10 mouse cellular contexts compared by ENCODE assay signal in the genomic region with DNA sequence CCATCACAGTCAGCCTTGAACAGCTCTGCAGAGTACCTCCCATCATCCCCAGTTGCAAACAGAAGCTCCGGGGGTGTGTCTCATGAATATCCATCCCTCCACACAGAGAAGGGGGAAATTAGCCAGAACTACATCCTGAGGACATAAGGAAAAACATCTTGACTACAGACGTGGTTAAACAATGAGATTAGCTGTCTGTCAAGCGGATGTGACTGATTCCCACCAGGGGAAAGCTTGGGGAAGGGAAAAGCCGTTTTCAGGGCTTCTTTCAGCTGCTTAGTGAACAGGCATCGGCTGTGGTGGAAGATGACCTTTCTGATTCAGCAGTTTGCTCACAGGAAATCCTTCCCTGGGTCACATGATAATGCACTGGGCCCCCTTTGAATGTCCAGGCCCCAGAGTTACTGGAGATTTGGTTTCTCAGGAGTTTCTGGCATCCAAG. TPM values are rescaled to one million over a fixed set of nuclear protein-coding genes. Genes with fewer than 3 reads are reported as not detected.
DNase-seq lines count a peak whose midpoint lies in the region; ATAC-seq lines count a peak whose summit lies in the region.
"Had no signal": no experiment of that assay in that cellular context is flagged by ENCODE, and none has a peak within 500 bp of the region (broad histone marks: within the 10 kb centered on the region; RNA-seq: fewer than 3 reads in every experiment).

No protein-coding gene starts in this region.

- H3K4me3 ChIP-seq in forebrain, embryonic 16.5 days (replicated peaks; ENCODE audit: low read length) = no peak overlapping the region
- no peak overlapping the region for H3K4me3 ChIP-seq in liver, embryonic 12.5 days

- no peaks in the 10 kb centered on the region for H3K9me3 ChIP-seq in forebrain, embryonic 16.5 days (ENCODE audit: control insufficient read depth, low read length)
- no peaks in the 10 kb centered on the region for H3K9me3 ChIP-seq in liver, embryonic 12.5 days (replicated peaks)

- H3K4me2 ChIP-seq in forebrain, embryonic 16.5 days (ENCODE audit: low read length) = no peak overlapping the region
- H3K4me2 ChIP-seq in liver, embryonic 12.5 days = no peak overlapping the region

- H3K36me3 ChIP-seq in forebrain, embryonic 16.5 days (ENCODE audit: control insufficient read depth, insufficient read depth) = no peaks in the 10 kb centered on the region
- no peaks in the 10 kb centered on the region for H3K36me3 ChIP-seq in liver, embryonic 12.5 days

- ATAC-seq in frontal cortex, adult (ENCODE audit: low TSS enrichment) = peak; percentile 48
- peak; percentile 41 for ATAC-seq in forebrain, embryonic 16.5 days
- ATAC-seq in liver, embryonic 12.5 days = no peak
- ATAC-seq in monocyte, adult 5-6 weeks (replicated peaks; ENCODE audit: insufficient number of reproducible peaks, low FRiP score, low TSS enrichment, poor library complexity, severe bottlenecking) = no peak

- no peak overlapping the region for H3K9ac ChIP-seq in forebrain, embryonic 16.5 days (replicated peaks; ENCODE audit: low read depth, low read length)
- H3K9ac ChIP-seq in liver, embryonic 12.5 days = no peak overlapping the region

- WGBS in forebrain, embryonic 16.5 days = 18% methylated on average over 5 of the region's 5 CpGs
- 17% methylated on average over 5 of the region's 5 CpGs for WGBS in liver, embryonic 12.5 days (ENCODE audit: insufficient replicate concordance)

- H3K27ac ChIP-seq in forebrain, embryonic 16.5 days (ENCODE audit: low read length) = no peak overlapping the region
- peak overlapping the region; percentile 31 for H3K27ac ChIP-seq in liver, embryonic 12.5 days

- peaks cover 29% of the 10 kb centered on the region for H3K4me1 ChIP-seq in forebrain, embryonic 16.5 days (replicated peaks; ENCODE audit: control insufficient read depth, insufficient read depth, low read length)
- H3K4me1 ChIP-seq in liver, embryonic 12.5 days = peaks cover 49% of the 10 kb centered on the region

- H3K27me3 ChIP-seq in forebrain, embryonic 16.5 days (replicated peaks; ENCODE audit: control insufficient read depth, insufficient read depth, low read length) = no peaks in the 10 kb centered on the region
- no peaks in the 10 kb centered on the region for H3K27me3 ChIP-seq in liver, embryonic 12.5 days (replicated peaks)

- no peak for DNase-seq in frontal cortex, postnatal 14 days (ENCODE audit: low spot score in 2 of 2)
- DNase-seq in 416B (ENCODE audit: low read depth) = peak; percentile 63
- no peak for DNase-seq in cerebellum, adult 8-10 months
- no peak for DNase-seq in gastrocnemius, adult 18-20 months (ENCODE audit: low spot score)
- DNase-seq: adrenal gland, adult 8-10 months; B cell, adult 2 months had no signal

RNA-seq across cellular contexts. Expression of gene Bcr, which starts 46.6 kb away (rescaled TPM):
- polyA plus RNA-seq in forebrain, embryonic 16.5 days (2015; fragmentation: Nextera tagmentation; extraction: Ambion mirVana) = 14.8 and 17.6 TPM in 2 replicates
- polyA plus RNA-seq in liver, embryonic 12.5 days (2016; fragmentation: Nextera tagmentation; extraction: Ambion mirVana) = 2.2 and 2.4 TPM in 2 replicates
- total RNA-seq in monocyte, adult 5-6 weeks (2017) = 7.1 to 13.3 TPM (median 13.1 TPM) in 3 replicates
- 1 to 10 TPM; 5.0 to 6.0 TPM for total RNA-seq in gastrocnemius, adult 18-20 months (2021)

Comparison
In these comparisons a context has a peak if more than half of its experiments do, and no peak if none do; other contexts are left out.
1. ATAC-seq: peak in frontal cortex, adult (single experiment) and forebrain, embryonic 16.5 days (single experiment); none in liver, embryonic 12.5 days (single experiment) and monocyte, adult 5-6 weeks (single experiment).